Mouse (Mus musculus) forebrain, embryonic 16.5 days (tissue): Measurements from ENCODE around the gene Spin2d. TPM values are rescaled to one million over a fixed set of nuclear protein-coding genes. Genes with fewer than 3 reads are reported as not detected.
"Not testable (repeated sequence)": the region's sequence is repeated elsewhere in the genome, so short reads cannot be mapped to it uniquely, and the experiment has no call there.

Experiments used
- ATAC-seq: fragments of 200-750 bp; cut with Nextera tagmentation; 2 replicates; pipeline ENCODE4 v1.8.0; 2017; ENCODE audit warnings: mild to moderate bottlenecking, moderate library complexity
- H3K27ac ChIP-seq: fragments of 300-500 bp; sonication (generic); 2 replicates; pipeline ENCODE4 v1.5.1; 2014; ENCODE audit warnings: low read length, control low read depth
- H3K27me3 ChIP-seq: fragments of 300-500 bp; sonication (generic); replicated peaks from 2 replicates; pipeline ENCODE4 v1.6.1; 2014; ENCODE audit warnings: low read length; ENCODE audit not compliant: control insufficient read depth, insufficient read depth
- H3K36me3 ChIP-seq: fragments of 300-500 bp; sonication (generic); 2 replicates; pipeline ENCODE4 v1.6.1; 2014; ENCODE audit not compliant: control insufficient read depth, insufficient read depth
- H3K4me1 ChIP-seq: fragments of 300-500 bp; sonication (generic); replicated peaks from 2 replicates; pipeline ENCODE4 v1.6.1; 2014; ENCODE audit warnings: low read length; ENCODE audit not compliant: control insufficient read depth, insufficient read depth
- H3K4me2 ChIP-seq: fragments of 300-500 bp; sonication (generic); 2 replicates; pipeline ENCODE4 v1.6.1; 2014; ENCODE audit warnings: mild to moderate bottlenecking, low read length, control low read depth
- H3K4me3 ChIP-seq: fragments of 300-500 bp; sonication (generic); replicated peaks from 2 replicates; pipeline ENCODE4 v1.5.1; 2014; ENCODE audit warnings: mild to moderate bottlenecking, low read length, control low read depth
- H3K9ac ChIP-seq: fragments of 300-500 bp; sonication (generic); replicated peaks from 2 replicates; pipeline ENCODE4 v1.6.1; 2014; ENCODE audit warnings: low read depth, low read length, control low read depth
- H3K9me3 ChIP-seq: fragments of 300-500 bp; sonication (generic); 2 replicates; pipeline ENCODE4 v1.6.1; 2016; ENCODE audit warnings: low read length; ENCODE audit not compliant: control insufficient read depth
- WGBS: fragments of 180-500 bp; shearing (Covaris S2); extraction: QIAGEN DNeasy Blood & Tissue Kit; methylation state at CpG from one replicate; pipeline ENCODE4 v1.1.7; 2014; 5-methylcytosine and 5-hydroxymethylcytosine counted together
- polyA plus RNA-seq: library from polyadenylated mRNA; unstranded; fragments of >200 nt; fragmentation: Nextera tagmentation; extraction: Ambion mirVana; gene quantifications from 2 replicates; pipeline ENCODE4 v1.2.1, GENCODE M21; 2015

The Spin2d gene
- polyA plus RNA-seq = not detected in 2 replicates

DNA sequence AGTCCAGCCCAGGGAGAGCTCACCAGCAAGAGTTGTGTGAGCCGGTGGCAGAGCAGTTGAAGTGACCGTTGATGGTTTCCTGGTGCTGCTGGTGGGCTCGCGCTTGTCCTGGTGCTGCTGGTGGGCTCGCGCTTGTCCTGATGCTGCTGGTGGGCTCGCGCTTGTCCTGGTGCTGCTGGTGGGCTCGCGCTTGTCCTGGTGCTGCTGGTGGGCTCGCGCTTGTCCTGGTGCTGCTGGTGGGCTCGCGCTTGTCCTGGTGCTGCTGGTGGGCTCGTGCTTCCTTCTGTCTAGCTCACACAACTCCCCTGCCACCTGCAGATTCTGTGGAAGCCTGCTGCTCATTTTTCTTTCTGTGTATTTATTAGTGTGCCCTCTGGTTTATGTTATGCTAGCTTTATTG is at the start of gene Spin2d:
TSS of gene Spin2d (minus strand) at position 101 of the 400 bp plus-strand sequence.
- H3K9ac ChIP-seq, H3K27ac ChIP-seq, H3K4me2 ChIP-seq, H3K36me3 ChIP-seq, H3K4me3 ChIP-seq, H3K4me1 ChIP-seq, H3K27me3 ChIP-seq, ATAC-seq, H3K9me3 ChIP-seq: not testable (repeated sequence)
- 79% methylated on average over 6 of the region's 15 CpGs for WGBS

DNA sequence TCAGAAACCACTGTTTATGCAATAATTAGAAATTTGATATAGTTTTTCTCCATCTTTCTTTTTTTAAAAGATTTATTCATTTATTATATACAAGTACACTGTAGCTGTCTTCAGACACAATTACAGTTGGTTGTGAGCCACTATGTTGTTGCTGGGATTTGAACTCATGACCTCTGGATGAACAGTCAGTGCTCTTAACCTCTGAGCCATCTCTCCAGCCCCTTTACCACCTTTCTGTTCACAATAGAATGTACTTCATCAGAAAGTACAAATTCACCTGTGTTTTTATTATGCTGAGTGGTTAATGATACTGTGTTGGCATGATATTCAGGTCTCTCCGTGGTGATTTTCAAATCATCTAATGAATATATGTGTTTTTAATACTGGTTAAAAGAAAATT is 48.6 kb upstream of the Spin2d start:
- Histone ChIP-seq H3K4me2 (no peak overlapping the region), H3K9me3 (no peaks in the 10 kb centered on the region), H3K4me3 (no peak overlapping the region), H3K27ac (no peak overlapping the region), H3K36me3 (no peaks in the 10 kb centered on the region), H3K9ac (no peak overlapping the region), H3K27me3 (no peaks in the 10 kb centered on the region), H3K4me1 (no peaks in the 10 kb centered on the region)
- 54% methylated on average over 1 of the region's 1 CpGs for WGBS
- no peak for ATAC-seq

DNA sequence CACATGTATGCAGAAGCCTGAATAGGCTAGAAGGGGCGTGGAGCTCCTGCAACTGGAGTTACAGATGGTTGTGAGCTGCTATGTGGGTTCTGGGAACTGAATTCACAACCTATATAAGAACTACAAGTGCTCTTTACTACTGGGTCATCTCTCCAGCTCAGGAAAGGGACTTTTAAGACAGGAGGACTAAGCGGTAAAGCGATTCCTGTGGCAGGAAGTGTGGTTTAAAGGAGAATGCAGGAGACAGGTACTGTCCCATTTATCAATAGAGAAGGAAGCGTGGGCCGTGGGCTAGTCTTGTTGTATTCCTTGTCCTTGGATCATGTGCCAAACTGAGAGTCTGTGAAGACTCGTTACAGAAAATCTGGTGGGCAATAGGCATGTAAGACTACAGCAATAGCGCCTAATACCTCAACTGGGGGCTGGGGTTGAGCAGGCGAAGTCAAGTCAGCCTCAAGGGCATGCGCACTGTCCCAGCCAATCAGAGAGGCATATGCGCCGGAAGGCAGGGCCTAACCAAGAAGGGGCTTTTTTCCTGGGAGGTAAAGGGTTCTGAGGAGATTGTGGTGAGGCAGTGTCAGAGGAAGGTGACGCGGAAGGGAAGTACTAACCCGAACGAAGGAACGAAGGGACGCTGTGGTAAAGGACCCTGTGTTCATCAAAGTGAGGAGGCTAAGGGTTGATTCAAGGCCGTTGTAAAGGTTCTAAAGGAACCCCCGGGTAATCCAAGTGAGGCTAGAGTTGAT is 37.2 kb upstream of the Spin2d start, which contains the start of gene Xlr4b:
TSS of gene Xlr4b (plus strand) at position 515 of the 746 bp plus-strand sequence.
- not testable (repeated sequence) for H3K36me3 ChIP-seq, H3K9ac ChIP-seq, H3K4me2 ChIP-seq, H3K4me1 ChIP-seq, H3K9me3 ChIP-seq, ATAC-seq, H3K27me3 ChIP-seq, H3K27ac ChIP-seq, H3K4me3 ChIP-seq
- WGBS = 85% methylated on average over 11 of the region's 19 CpGs

DNA sequence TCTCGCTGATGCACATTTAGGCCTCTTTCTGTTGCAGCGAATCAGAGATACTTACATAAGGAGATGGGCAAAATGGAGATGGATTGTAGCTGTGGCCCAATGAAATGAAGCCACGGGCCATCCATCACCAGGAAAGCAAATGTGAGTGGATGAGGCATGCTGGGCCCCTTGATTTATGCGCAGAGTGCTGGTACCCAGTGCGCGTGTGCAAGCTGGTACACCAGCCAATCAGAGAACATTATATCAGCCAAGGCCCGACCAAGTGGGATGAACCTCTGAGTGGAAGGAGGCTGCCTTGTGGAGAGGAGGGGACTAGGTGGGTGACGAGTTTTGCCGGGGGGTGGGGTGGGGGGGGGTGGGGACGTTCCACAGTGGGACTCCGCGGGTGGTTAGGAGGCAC is 15.1 kb upstream of the Spin2d start, which contains the start of gene Xlr3b:
TSS of gene Xlr3b (plus strand) at position 274 of the 400 bp plus-strand sequence.
- H3K27me3 ChIP-seq, H3K4me1 ChIP-seq, H3K36me3 ChIP-seq, H3K9me3 ChIP-seq, H3K4me2 ChIP-seq, H3K9ac ChIP-seq, H3K27ac ChIP-seq, H3K4me3 ChIP-seq: not testable (repeated sequence)
- peak; percentile 54; the same call in 1 of the 2 replicates for ATAC-seq
- 77% methylated on average over 9 of the region's 12 CpGs for WGBS

DNA sequence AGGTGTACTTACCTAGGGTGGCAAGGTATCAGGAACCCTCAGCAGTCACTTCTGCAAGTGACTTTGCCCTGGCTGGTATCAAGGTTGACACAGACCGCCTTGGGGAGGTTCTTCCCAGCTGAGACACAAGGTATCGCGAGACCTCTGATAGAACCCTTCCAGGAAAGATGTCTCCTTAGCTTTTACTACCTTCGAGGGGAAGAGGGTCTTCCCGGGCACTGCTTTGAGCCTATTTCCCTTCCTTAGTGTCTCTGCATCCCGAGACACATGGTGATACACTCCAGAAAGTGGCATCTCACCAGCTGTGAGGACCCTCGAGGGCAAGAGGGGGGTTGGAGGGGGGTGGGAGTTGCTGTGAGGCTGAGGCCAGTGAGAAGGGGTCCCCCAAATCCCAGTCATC is 27.4 kb downstream of the Spin2d start, which contains the start of gene DXBay18:
TSS of gene DXBay18 (minus strand) at position 101 of the 400 bp plus-strand sequence.
- H3K27ac ChIP-seq, H3K4me3 ChIP-seq, H3K27me3 ChIP-seq, H3K9ac ChIP-seq, ATAC-seq, H3K9me3 ChIP-seq, H3K4me2 ChIP-seq, H3K4me1 ChIP-seq, H3K36me3 ChIP-seq: not testable (repeated sequence)
- whole genome bisulfite sequencing = no CpG with 5 or more reads among the region's 7 CpGs

DNA sequence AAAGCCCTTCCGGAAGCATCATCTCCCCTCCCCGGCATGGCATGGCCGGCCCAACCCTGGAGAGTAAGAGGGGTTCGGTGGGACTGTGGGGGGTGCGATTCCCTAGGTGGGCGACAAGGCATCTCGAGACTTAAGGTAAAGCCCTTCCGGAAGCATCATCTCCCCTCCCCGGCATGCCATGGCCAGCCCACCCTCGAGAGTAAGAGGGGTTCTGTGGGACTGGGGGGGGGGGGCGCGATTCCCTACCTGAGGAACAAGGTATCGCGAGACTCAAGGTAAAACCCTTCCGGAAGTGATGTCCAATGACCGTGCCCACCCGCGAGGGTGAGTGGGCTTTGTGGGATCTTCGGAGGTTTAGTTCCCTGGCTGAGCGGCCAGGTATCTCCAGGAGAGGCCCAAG is 28.3 kb downstream of the Spin2d start, which contains the start of gene Xlr5b:
TSS of gene Xlr5b (plus strand) at position 301 of the 400 bp plus-strand sequence.
- not testable (repeated sequence) for H3K36me3 ChIP-seq, H3K27ac ChIP-seq, H3K9ac ChIP-seq, H3K4me2 ChIP-seq, H3K4me3 ChIP-seq, H3K9me3 ChIP-seq, H3K4me1 ChIP-seq, ATAC-seq, H3K27me3 ChIP-seq
- no CpG with 5 or more reads among the region's 20 CpGs for WGBS

DNA sequence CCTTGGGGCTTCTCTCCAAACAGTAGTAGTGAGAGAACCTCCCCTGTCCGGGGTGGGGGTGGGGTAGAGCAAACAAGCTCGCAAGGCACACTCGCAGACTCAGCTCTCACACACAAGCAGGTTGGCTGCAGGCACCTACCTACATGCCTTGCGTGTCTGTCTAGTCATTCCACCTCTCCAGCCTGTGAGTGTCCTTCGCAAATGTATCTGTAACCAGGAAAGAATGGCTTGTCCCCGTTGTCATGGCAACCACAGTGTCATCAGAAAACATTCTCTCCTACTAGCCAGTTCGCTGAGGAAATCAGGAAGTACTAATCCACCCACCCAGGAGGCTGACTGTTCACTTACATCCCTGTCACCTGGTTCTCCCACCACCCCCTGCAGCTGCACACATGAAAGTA is 33.6 kb downstream of the Spin2d start:
- not testable (repeated sequence) for H3K4me1 ChIP-seq, H3K4me3 ChIP-seq, H3K27ac ChIP-seq, H3K9me3 ChIP-seq, H3K4me2 ChIP-seq, H3K36me3 ChIP-seq, H3K27me3 ChIP-seq, H3K9ac ChIP-seq
- WGBS = no CpG with 5 or more reads among the region's 7 CpGs
- ATAC-seq = peak; percentile 62

Other genes starting within 250 kb of the Spin2d start
- gene Zfp185, start 189.7 kb downstream of the Spin2d start, polyA plus RNA-seq = 0.96 and 1.9 TPM in 2 replicates
- 0.22 TPM in 1 of 2 replicates, not detected in the other for gene Pnma5, start 139.9 kb downstream of the Spin2d start, polyA plus RNA-seq
- gene Pnma3, start 112.2 kb downstream of the Spin2d start, polyA plus RNA-seq = 2.5 and 3.0 TPM in 2 replicates
- 0.71 TPM in 1 of 2 replicates, not detected in the other for gene Xlr4a, start 94.5 kb downstream of the Spin2d start, polyA plus RNA-seq
- gene Xlr3a, start 79.9 kb downstream of the Spin2d start, polyA plus RNA-seq = 2.3 and 4.3 TPM in 2 replicates
- gene Gm14685, start 59.9 kb downstream of the Spin2d start, polyA plus RNA-seq = 0.72 and 0.76 TPM in 2 replicates
- not detected in 2 replicates for gene Xlr5b, start 28.2 kb downstream of the Spin2d start, polyA plus RNA-seq
- gene DXBay18, start 27.5 kb downstream of the Spin2d start, polyA plus RNA-seq = 0.86 TPM in 1 of 2 replicates, not detected in the other
- 12.2 and 13.6 TPM in 2 replicates for gene Xlr3b, start 15.2 kb upstream of the Spin2d start, polyA plus RNA-seq
- gene Xlr4b, start 37.3 kb upstream of the Spin2d start, polyA plus RNA-seq = 0.46 and 0.55 TPM in 2 replicates
- 25.5 and 26.4 TPM in 2 replicates for gene F8a, start 51.3 kb upstream of the Spin2d start, polyA plus RNA-seq
- gene Xlr4c, start 66.1 kb upstream of the Spin2d start, polyA plus RNA-seq = 0.20 TPM in 1 of 2 replicates, not detected in the other
- gene Xlr3c, start 88.4 kb upstream of the Spin2d start, polyA plus RNA-seq = not detected in 2 replicates
- not detected in 2 replicates for gene Xlr5a, start 116.0 kb upstream of the Spin2d start, polyA plus RNA-seq
- gene Xlr5c, start 116.0 kb upstream of the Spin2d start, polyA plus RNA-seq = not detected in 2 replicates
- not detected in 2 replicates for gene Gm45015, start 159.9 kb upstream of the Spin2d start, polyA plus RNA-seq
- gene Zfp275, start 165.6 kb upstream of the Spin2d start, polyA plus RNA-seq = 13.2 and 14.1 TPM in 2 replicates
- gene Gm18336, start 221.7 kb upstream of the Spin2d start, polyA plus RNA-seq = not detected in 2 replicates
- gene Zfp92, start 234.1 kb upstream of the Spin2d start, polyA plus RNA-seq = 0.37 and 1.1 TPM in 2 replicates